Mouse (Mus musculus): ENCODE measurements at regions not wholly inside any gene's neighbourhood (a gene's known extent, or its start where the extent isn't known, plus 50 kb on each side); places are given as distances from the start of the nearest gene placed in this dataset.

GRCm38 (mm10) chr11:63281839-63282238, 153.1 kb downstream of the Pmp22 start:
- no peak for TF ChIP-seq CTCF (IDR thresholded peaks at IDR 0.05; ENCODE audit: low read depth, low read length)
- TF ChIP-seq GATA1 (IDR thresholded peaks at IDR 0.05; ENCODE audit: borderline replicate concordance, low read length), result no peak
- TF ChIP-seq TAL1 (conservative IDR thresholded peaks at IDR 0.05; ENCODE audit: low read depth, low read length), result no peak
- TF ChIP-seq GATA2 (IDR thresholded peaks at IDR 0.05; ENCODE audit: borderline replicate concordance, low read depth, low read length), result no peak
- no peak for TF ChIP-seq POLR2AphosphoS5 (IDR thresholded peaks at IDR 0.05; ENCODE audit: insufficient replicate concordance, low read depth, low read length)

Data from G1E (cell line).